Mouse (Mus musculus): Measurements from ENCODE around the gene Klri2. TPM values are rescaled to one million over a fixed set of nuclear protein-coding genes. Genes with fewer than 3 reads are reported as not detected.
"Not testable (repeated sequence)": the region's sequence is repeated elsewhere in the genome, so short reads cannot be mapped to it uniquely, and the experiment has no call there.

Klri2 gene
- polyA plus RNA-seq (2015; fragmentation: Nextera tagmentation; extraction: Ambion mirVana) = not detected in 2 replicates

DNA sequence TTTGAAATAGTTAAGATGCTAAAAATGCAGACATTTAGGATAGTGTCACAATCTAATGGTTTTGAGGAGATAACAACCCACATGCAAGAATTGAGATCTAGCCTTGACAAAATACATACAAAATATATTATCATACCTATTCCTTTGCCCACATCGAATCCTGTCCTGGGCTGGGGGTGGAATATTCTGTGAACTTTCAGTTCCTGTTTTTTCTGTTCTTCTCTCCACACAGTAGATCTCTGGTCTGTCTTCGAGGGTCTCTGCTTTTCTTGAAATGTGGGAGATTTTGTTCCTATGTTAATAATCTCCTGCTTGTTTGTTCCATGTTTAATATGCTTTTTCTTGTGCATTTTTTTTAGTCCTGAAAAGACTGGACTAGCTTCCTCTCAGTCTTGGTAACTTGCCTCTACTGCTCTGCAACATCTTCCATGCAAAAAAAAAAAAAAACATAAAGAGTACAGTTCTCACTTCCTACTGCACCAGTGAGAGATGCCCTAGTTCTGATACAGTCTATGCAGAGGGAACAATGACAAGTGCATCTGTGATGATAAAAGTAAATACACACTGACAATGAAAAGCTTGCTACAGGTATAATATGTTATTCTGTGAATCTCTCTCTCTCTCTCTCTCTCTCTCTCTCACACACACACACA lies at the start of gene Klri2:
Gene Klri2, minus strand, starts transcription at position 416 of the 653 bp plus-strand sequence.
- H3K27me3 ChIP-seq = no peaks in the 10 kb centered on the region
- no peaks in the 10 kb centered on the region for H3K36me3 ChIP-seq
- H3K27ac ChIP-seq = no peak within 1 kb of the TSS
- H3K9ac ChIP-seq = no peak within 1 kb of the TSS
- no peak within 1 kb of the TSS for H3K4me2 ChIP-seq
- ATAC-seq (ENCODE audit: insufficient number of reproducible peaks, insufficient read depth, low FRiP score, low TSS enrichment, low read depth) = no peak
- WGBS = 64% methylated on average over 2 of the region's 2 CpGs
- no peaks in the 10 kb centered on the region for H3K4me1 ChIP-seq
- no peaks in the 10 kb centered on the region for H3K9me3 ChIP-seq
- H3K4me3 ChIP-seq = no peak within 1 kb of the TSS

DNA sequence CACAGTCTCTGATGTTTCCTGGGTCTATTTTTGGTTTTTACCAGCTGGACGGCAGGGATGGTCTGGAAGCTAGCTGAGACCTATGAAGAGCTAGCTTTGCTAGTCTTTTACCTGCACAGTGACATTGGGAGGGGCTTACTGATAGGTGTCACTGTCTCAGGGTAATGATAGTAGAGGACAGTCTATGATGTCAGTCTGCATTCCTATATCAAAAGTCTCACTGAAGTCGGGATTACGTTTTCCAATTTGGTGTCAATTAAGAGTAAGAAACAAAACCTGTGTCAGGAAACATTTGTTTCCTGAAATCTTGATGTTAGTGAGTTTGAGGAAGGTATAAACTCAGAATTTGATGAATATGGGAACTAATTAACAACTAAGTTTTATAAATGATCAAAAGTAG lies 43.9 kb upstream of the Klri2 start, which contains the start of gene Gm156:
Gene Gm156, minus strand, starts transcription at position 101 of the 400 bp plus-strand sequence.
- H3K27ac ChIP-seq; H3K4me3 ChIP-seq; H3K9me3 ChIP-seq; H3K4me2 ChIP-seq; ATAC-seq (ENCODE audit: insufficient number of reproducible peaks, insufficient read depth, low FRiP score, low TSS enrichment, low read depth); H3K27me3 ChIP-seq; H3K4me1 ChIP-seq; H3K9ac ChIP-seq; H3K36me3 ChIP-seq: not testable (repeated sequence)
- WGBS = 87% methylated on average over 3 of the region's 3 CpGs

DNA sequence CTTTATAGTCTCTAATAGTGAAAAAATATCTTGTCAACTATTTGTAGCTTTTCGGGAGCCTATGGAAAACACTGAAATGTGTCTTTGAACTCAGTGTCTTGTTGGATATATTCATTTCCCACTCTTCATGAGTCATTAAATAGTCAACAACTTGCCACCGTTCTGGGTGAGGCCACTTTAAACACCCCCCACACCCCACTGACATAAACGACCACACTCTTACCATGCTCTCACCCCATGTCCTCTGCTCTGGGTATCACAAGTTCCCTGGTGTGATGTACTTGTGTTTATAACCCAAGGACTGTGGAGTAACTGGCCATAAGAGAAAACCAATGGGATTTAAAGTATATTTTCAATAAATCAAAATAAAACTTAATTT lies 7.4 kb upstream of the Klri2 start:
- no peaks in the 10 kb centered on the region for H3K36me3 ChIP-seq
- no peak for ATAC-seq (ENCODE audit: insufficient number of reproducible peaks, insufficient read depth, low FRiP score, low TSS enrichment, low read depth)
- no peak overlapping the region for H3K27ac ChIP-seq
- no peak overlapping the region for H3K9ac ChIP-seq
- H3K9me3 ChIP-seq = 0 out of 2 replicates have a peak, but pooled peaks cover 3% of the 10 kb centered on the region
- H3K4me2 ChIP-seq = no peak overlapping the region
- H3K4me1 ChIP-seq = no peaks in the 10 kb centered on the region
- 78% methylated on average over 3 of the region's 3 CpGs for WGBS
- H3K27me3 ChIP-seq = no peaks in the 10 kb centered on the region
- no peak overlapping the region for H3K4me3 ChIP-seq

DNA sequence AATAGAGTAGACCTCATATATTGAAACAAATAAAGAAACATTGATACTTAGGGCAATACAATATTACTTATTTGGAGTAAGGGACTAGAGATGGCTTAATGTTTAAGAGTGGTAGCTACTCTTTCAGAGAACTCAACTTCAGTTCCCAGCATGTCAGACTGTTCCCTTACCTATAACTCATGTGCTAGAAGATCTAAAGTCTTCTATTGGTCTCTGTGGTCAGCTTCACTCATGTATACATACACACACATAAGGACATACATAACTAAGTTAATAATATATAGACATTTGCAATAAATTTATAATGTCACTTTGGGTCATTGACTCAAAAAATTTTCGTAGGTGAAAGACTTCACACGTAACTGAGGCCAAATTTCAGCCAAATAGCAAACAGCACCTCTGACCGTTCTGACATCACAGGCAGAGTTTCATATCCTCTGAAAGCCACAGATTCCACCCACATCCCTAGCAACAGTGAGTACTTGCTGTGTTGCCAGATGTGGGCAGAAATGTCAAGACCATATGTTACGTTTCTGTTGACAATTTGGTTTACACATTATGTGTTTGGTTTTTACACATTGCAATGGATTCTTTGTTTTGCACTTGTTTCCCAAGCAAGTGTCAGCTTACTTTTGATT lies 6.9 kb upstream of the Klri2 start:
- ATAC-seq (ENCODE audit: insufficient number of reproducible peaks, insufficient read depth, low FRiP score, low TSS enrichment, low read depth) = no peak
- Histone ChIP-seq H3K4me1 (no peaks in the 10 kb centered on the region), H3K27me3 (no peaks in the 10 kb centered on the region), H3K4me3 (no peak overlapping the region), H3K9ac (no peak overlapping the region), H3K36me3 (no peaks in the 10 kb centered on the region), H3K4me2 (no peak overlapping the region), H3K27ac (no peak overlapping the region), H3K9me3 (0 out of 2 replicates have a peak, but pooled peaks cover 3% of the 10 kb centered on the region)
- 85% methylated on average over 4 of the region's 4 CpGs for WGBS

DNA sequence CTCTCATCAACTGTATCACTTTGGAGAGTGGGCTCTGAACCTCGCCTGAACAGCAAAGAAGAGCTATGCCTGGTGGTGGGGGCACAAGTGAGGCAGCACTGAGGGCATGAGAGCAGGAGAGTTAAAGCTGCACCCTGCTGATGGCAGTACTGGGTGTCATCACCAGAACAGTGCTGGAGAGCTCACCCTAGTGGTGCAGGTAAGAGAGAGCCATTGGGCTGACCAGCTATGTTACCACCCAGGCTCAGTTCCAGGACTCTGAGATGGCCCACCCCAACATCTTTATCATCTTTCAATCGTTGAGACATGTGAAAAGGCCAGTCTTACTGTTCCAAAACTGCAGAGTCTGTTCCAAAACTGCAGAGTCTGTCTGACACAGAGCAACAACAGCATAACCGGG lies 5.9 kb upstream of the Klri2 start:
- Histone ChIP-seq H3K4me2 (no peak overlapping the region), H3K9ac (no peak overlapping the region), H3K9me3 (0 out of 2 replicates have a peak, but pooled peaks cover 3% of the 10 kb centered on the region), H3K4me3 (no peak overlapping the region), H3K27me3 (no peaks in the 10 kb centered on the region), H3K4me1 (no peaks in the 10 kb centered on the region), H3K27ac (no peak overlapping the region), H3K36me3 (no peaks in the 10 kb centered on the region)
- 59% methylated on average over 3 of the region's 3 CpGs for WGBS
- no peak for ATAC-seq (ENCODE audit: insufficient number of reproducible peaks, insufficient read depth, low FRiP score, low TSS enrichment, low read depth)

DNA sequence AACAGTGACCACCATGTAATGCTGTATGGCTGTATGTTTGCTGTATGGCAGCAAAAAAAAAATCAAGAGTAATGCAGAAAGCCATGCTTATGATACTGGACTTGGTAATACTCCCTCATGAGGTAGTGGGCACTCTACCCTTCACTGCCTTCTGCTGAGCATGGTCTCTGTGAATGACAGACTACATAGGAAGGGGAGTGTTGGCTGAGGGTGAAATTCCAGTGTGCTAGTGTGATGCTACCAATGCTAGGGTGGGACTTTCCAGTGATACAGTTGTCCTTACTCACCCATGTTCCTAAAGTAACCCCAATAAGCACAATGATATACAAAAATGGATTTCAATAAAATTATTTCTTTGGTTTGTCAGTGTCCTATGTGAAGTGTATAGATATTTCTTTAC lies 3.9 kb downstream of the Klri2 start:
- Histone ChIP-seq H3K36me3 (no peaks in the 10 kb centered on the region), H3K4me1 (no peaks in the 10 kb centered on the region), H3K9me3 (no peaks in the 10 kb centered on the region), H3K27me3 (no peaks in the 10 kb centered on the region), H3K4me2 (no peak overlapping the region), H3K4me3 (no peak overlapping the region), H3K9ac (no peak overlapping the region), H3K27ac (no peak overlapping the region)
- ATAC-seq (ENCODE audit: insufficient number of reproducible peaks, insufficient read depth, low FRiP score, low TSS enrichment, low read depth) = no peak

DNA sequence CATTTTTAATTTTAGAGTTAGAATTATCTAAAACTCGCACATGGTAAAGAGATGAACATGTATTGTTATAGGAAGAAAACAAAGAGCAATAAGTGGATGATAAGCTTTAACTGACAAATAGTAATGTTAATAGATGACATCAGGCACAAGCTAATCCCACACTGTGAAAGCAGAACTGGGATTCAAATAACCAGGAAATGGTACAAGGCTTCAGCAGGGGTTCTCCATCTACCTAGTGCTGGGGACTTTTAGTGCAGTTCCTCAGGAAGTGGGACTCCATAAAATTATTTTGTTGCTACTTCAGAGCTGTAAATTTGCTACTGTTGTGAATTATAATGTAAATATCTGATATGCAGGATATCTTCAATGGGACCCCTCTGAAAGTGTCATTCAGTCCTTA lies 13.0 kb downstream of the Klri2 start:
- no peak overlapping the region for H3K9ac ChIP-seq
- no peaks in the 10 kb centered on the region for H3K27me3 ChIP-seq
- no peak overlapping the region for H3K4me3 ChIP-seq
- WGBS = 92% methylated on average over 1 of the region's 1 CpGs
- H3K9me3 ChIP-seq = no peaks in the 10 kb centered on the region
- no peaks in the 10 kb centered on the region for H3K4me1 ChIP-seq
- H3K4me2 ChIP-seq = no peak overlapping the region
- no peak overlapping the region for H3K27ac ChIP-seq
- no peak for ATAC-seq (ENCODE audit: insufficient number of reproducible peaks, insufficient read depth, low FRiP score, low TSS enrichment, low read depth)
- no peaks in the 10 kb centered on the region for H3K36me3 ChIP-seq

DNA sequence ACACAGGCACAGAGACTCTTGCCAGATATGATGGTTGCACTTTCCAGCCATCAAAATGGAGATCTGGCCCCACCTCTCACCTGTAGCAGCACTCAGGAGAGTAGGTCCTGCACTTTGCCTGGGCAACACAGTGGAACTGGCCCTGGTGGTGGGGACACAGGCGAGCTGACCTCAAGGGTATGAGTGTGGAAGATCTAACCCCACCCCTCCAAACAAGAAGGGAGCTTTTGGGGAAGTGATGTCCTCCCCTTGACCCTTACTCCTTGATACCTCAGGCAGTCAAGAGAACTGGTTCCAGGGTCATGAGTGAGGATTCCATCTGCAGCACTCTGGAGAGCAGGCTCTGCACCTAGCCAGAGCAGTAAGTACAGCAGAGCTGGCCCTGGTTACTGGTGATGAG lies 18.9 kb downstream of the Klri2 start:
- H3K27ac ChIP-seq = no peak overlapping the region
- no peak overlapping the region for H3K9ac ChIP-seq
- no peak for ATAC-seq (ENCODE audit: insufficient number of reproducible peaks, insufficient read depth, low FRiP score, low TSS enrichment, low read depth)
- no peak overlapping the region for H3K4me2 ChIP-seq
- no peak overlapping the region for H3K4me3 ChIP-seq
- H3K4me1 ChIP-seq = no peaks in the 10 kb centered on the region
- no peaks in the 10 kb centered on the region for H3K27me3 ChIP-seq
- 0 out of 2 replicates have a peak, but pooled peaks cover 4% of the 10 kb centered on the region for H3K9me3 ChIP-seq
- no peaks in the 10 kb centered on the region for H3K36me3 ChIP-seq
- 46% methylated on average over 1 of the region's 1 CpGs for whole genome bisulfite sequencing

DNA sequence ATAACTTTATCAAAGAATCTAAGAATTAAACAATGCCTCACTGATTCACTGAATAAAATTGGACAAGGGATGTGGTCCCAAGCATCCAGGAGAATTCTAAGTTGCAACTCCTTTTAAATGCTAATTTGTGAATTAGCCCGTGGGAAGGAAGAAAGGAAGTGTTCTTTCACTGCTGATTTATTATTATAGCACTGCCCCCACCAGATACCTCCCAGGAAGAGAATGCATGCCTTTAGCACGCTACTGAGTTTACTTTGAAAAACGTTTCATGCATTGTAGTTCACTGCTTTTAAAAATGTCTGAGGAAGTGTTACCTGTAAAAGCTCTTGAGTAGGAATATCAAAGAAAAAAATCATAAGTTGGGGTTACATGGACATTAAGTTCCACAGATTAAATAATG lies 19.8 kb downstream of the Klri2 start:
- no peaks in the 10 kb centered on the region for H3K4me1 ChIP-seq
- no peak overlapping the region for H3K4me2 ChIP-seq
- H3K9me3 ChIP-seq = 0 out of 2 replicates have a peak, but pooled peaks cover 4% of the 10 kb centered on the region
- H3K27me3 ChIP-seq = no peaks in the 10 kb centered on the region
- H3K4me3 ChIP-seq = no peak overlapping the region
- no peak overlapping the region for H3K9ac ChIP-seq
- no peak overlapping the region for H3K27ac ChIP-seq
- no peaks in the 10 kb centered on the region for H3K36me3 ChIP-seq
- WGBS = 30% methylated on average over 3 of the region's 3 CpGs
- no peak for ATAC-seq (ENCODE audit: insufficient number of reproducible peaks, insufficient read depth, low FRiP score, low TSS enrichment, low read depth)

DNA sequence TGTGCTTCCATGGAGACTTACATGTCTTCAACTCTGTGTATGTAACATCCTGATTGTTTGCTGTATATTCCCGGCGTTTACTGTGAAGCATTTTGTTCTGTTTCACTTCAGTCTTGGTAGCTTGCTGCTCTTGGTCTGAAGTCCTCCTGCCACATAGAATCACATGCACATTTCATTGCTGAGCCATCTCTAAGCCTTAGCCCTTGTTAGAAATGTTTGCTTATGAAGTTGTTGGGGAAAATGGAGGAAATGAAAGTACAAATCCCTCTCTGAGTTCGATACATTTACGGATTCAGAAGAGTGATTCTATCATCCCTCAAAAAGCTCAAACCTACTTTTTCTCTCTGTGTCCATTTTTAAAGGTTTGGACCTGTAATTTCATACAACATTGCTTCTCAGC lies 23.3 kb downstream of the Klri2 start, which contains the start of gene Klri1:
Gene Klri1, minus strand, starts transcription at position 101 of the 400 bp plus-strand sequence.
- no peaks in the 10 kb centered on the region for H3K27me3 ChIP-seq
- no peak within 1 kb of the TSS for H3K4me2 ChIP-seq
- no peaks in the 10 kb centered on the region for H3K4me1 ChIP-seq
- H3K4me3 ChIP-seq = no peak within 1 kb of the TSS
- 0 out of 2 replicates have a peak, but pooled peaks cover 4% of the 10 kb centered on the region for H3K9me3 ChIP-seq
- ATAC-seq (ENCODE audit: insufficient number of reproducible peaks, insufficient read depth, low FRiP score, low TSS enrichment, low read depth) = no peak
- WGBS = 88% methylated on average over 4 of the region's 4 CpGs
- no peak within 1 kb of the TSS for H3K9ac ChIP-seq
- no peak within 1 kb of the TSS for H3K27ac ChIP-seq
- no peaks in the 10 kb centered on the region for H3K36me3 ChIP-seq

DNA sequence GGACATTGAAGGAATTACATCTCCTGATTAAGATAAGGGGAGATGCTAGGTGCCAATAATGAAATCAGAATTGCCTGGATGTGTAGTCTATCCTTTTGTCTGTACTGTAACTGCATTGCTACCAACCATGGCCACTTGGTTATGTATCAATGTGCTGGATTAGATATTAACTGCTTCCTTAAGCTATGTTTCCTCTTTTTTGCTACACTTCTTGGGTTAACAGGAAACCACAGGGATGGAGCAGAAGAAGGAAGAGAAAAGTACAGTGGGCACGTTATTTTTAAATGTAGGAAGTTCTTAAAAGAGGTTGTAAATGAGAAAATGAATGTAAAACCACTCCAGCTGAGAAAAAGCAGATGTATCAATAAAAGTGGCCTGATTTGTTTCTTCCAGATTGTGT lies 26.7 kb downstream of the Klri2 start:
- WGBS = 48% methylated on average over 1 of the region's 1 CpGs
- ATAC-seq (ENCODE audit: insufficient number of reproducible peaks, insufficient read depth, low FRiP score, low TSS enrichment, low read depth) = no peak

DNA sequence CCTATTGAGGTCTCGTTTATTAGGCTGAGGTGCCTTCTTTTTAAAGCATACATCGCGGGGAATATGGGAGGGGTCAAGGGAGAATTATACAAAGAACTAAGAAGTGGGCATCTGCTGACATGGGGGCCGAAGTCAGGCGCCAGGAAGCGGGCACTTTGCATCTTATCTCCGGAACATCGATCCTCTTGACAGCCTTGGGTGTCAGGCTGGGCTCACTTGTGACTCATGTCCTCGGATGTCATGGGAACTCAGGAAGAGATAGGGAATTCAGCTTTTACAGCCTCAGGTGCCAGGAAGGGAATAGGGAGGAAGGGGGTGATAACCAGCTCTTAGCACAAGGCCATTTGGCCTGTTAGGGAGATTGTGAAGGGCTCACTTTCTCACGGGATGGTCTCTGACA lies 48.8 kb downstream of the Klri2 start:
- not testable (repeated sequence) for ATAC-seq (ENCODE audit: insufficient number of reproducible peaks, insufficient read depth, low FRiP score, low TSS enrichment, low read depth); H3K36me3 ChIP-seq; H3K27me3 ChIP-seq; H3K9ac ChIP-seq; H3K4me2 ChIP-seq; H3K4me1 ChIP-seq; H3K9me3 ChIP-seq; H3K4me3 ChIP-seq; H3K27ac ChIP-seq
- WGBS = 84% methylated on average over 10 of the region's 10 CpGs

More for the DNA sequence above, 26.7 kb downstream of the Klri2 start:
- Histone ChIP-seq H3K27me3 (no peaks in the 10 kb centered on the region), H3K4me2 (no peak overlapping the region), H3K9me3 (0 out of 2 replicates have a peak, but pooled peaks cover 2% of the 10 kb centered on the region), H3K4me1 (no peaks in the 10 kb centered on the region), H3K4me3 (no peak overlapping the region), H3K27ac (no peak overlapping the region), H3K9ac (no peak overlapping the region), H3K36me3 (no peaks in the 10 kb centered on the region)
